Mouse (Mus musculus): ENCODE measurements around the gene Prkacb.

DNA sequence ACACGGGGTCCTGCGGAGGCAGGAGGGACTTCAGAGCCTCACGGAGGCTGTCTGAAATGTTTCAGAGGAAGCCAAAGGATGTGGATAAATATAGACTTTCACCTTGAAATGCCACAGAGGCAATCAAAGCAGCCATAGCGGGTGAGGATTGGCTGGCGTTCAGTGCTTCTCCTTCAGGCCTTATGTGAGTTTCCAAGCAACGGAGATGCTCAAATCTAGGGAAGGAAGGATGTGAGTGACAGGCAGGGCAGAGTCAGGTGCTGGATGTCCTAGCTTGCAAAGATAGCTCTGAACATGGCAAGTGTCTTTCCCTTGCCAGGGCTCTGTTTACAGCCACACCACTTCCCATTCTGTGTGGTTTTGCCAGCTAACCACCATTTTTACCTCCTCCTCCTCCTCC lies 101.2 kb downstream of the Prkacb start:
- TF ChIP-seq POLR2A (IDR thresholded peaks at IDR 0.05; ENCODE audit: borderline replicate concordance, extremely low read depth, low read depth, low read length) (no peak), CTCF (IDR thresholded peaks at IDR 0.05; ENCODE audit: insufficient read depth, low read length) (no peak)

Data from lung, adult 2 months (tissue).